Mouse (Mus musculus) neural tube, embryonic 15.5 days (tissue): Measurements from ENCODE around the gene Golm1. TPM values are rescaled to one million over a fixed set of nuclear protein-coding genes. Genes with fewer than 3 reads are reported as not detected.
"Not testable (repeated sequence)": the region's sequence is repeated elsewhere in the genome, so short reads cannot be mapped to it uniquely, and the experiment has no call there.

Experiments
- ATAC-seq: fragments of 200-750 bp; cut with Nextera tagmentation; 2 replicates; pipeline ENCODE4 v1.8.0; 2017; ENCODE audit warnings: mild to moderate bottlenecking, moderate TSS enrichment, moderate library complexity; ENCODE audit not compliant: low FRiP score
- H3K27ac ChIP-seq: fragments of 300-500 bp; sonication (generic); replicated peaks from 2 replicates; pipeline ENCODE4 v1.5.1; 2015; ENCODE audit warnings: mild to moderate bottlenecking, inconsistent platforms
- H3K27me3 ChIP-seq: fragments of 300-500 bp; sonication (generic); replicated peaks from 2 replicates; pipeline ENCODE4 v1.6.1; 2015; ENCODE audit warnings: inconsistent platforms
- H3K36me3 ChIP-seq: fragments of 300-500 bp; sonication (generic); 2 replicates; pipeline ENCODE4 v1.6.1; 2015; ENCODE audit warnings: inconsistent platforms
- H3K4me1 ChIP-seq: fragments of 300-500 bp; sonication (generic); 2 replicates; pipeline ENCODE4 v1.6.1; 2015; ENCODE audit warnings: inconsistent platforms
- H3K4me2 ChIP-seq: fragments of 300-500 bp; sonication (generic); 2 replicates; pipeline ENCODE4 v1.6.1; 2015; ENCODE audit warnings: inconsistent platforms, mild to moderate bottlenecking, moderate library complexity
- H3K4me3 ChIP-seq: fragments of 300-500 bp; sonication (generic); replicated peaks from 2 replicates; pipeline ENCODE4 v1.5.1; 2015; ENCODE audit warnings: mild to moderate bottlenecking, inconsistent platforms
- H3K9ac ChIP-seq: fragments of 300-500 bp; sonication (generic); replicated peaks from 2 replicates; pipeline ENCODE4 v1.6.1; 2015; ENCODE audit warnings: mild to moderate bottlenecking, inconsistent platforms
- H3K9me3 ChIP-seq: fragments of 300-500 bp; sonication (generic); replicated peaks from 2 replicates; pipeline ENCODE4 v1.6.1; 2016; ENCODE audit warnings: inconsistent platforms
- WGBS: fragments of 180-500 bp; shearing (Covaris S2); methylation state at CpG from one replicate; pipeline ENCODE4 v1.1.7; 2015; ENCODE audit warnings: mixed read lengths; 5-methylcytosine and 5-hydroxymethylcytosine counted together
- polyA plus RNA-seq: library from polyadenylated mRNA; unstranded; fragments of >200 nt; fragmentation: Nextera tagmentation; extraction: Ambion mirVana; gene quantifications from 2 replicates; pipeline ENCODE4 v1.2.1, GENCODE M21; 2015

Gene Golm1
- polyA plus RNA-seq: 19.1 and 23.8 TPM in 2 replicates

GRCm38 (mm10) chr13:59675151-59676011 lies at the start of gene Golm1:
Gene Golm1 (minus strand): TSS chr13:59675811.
- Histone ChIP-seq H3K9me3 (no peaks in the 10 kb centered on the region), H3K9ac (peak within 1 kb of the TSS; percentile 75), H3K4me1 (peaks cover 22% of the 10 kb centered on the region), H3K36me3 (no peaks in the 10 kb centered on the region), H3K27me3 (no peaks in the 10 kb centered on the region), H3K4me2 (peak within 1 kb of the TSS; percentile 79), H3K4me3 (peak within 1 kb of the TSS; percentile 84), H3K27ac (peak within 1 kb of the TSS; percentile 73)
- WGBS: 2% methylated on average over 29 of the region's 61 CpGs
- peak; percentile 82 for ATAC-seq

GRCm38 (mm10) chr13:59722089-59722488 lies 46.5 kb upstream of the Golm1 start:
- H3K9me3 ChIP-seq, H3K4me2 ChIP-seq, H3K9ac ChIP-seq, H3K36me3 ChIP-seq, H3K27ac ChIP-seq, H3K4me3 ChIP-seq, ATAC-seq, H3K27me3 ChIP-seq: not testable (repeated sequence)
- peaks cover 16% of the 10 kb centered on the region for H3K4me1 ChIP-seq
- WGBS: 77% methylated on average over 1 of the region's 1 CpGs

- no peaks in the 10 kb centered on the region for H3K36me3 ChIP-seq
- H3K4me2 ChIP-seq: no peak overlapping the region
- H3K9ac ChIP-seq: no peak overlapping the region
- peaks cover 5% of the 10 kb centered on the region for H3K4me1 ChIP-seq
- H3K27me3 ChIP-seq: no peaks in the 10 kb centered on the region
- no peak overlapping the region for H3K4me3 ChIP-seq
- WGBS: 83% methylated on average over 1 of the region's 1 CpGs
- no peak overlapping the region for H3K27ac ChIP-seq
- ATAC-seq: no peak
- H3K9me3 ChIP-seq: no peaks in the 10 kb centered on the region
Measured at GRCm38 (mm10) chr13:59719475-59719874, 43.9 kb upstream of the Golm1 start.

GRCm38 (mm10) chr13:59718857-59719440 lies 43.3 kb upstream of the Golm1 start:
- 36% methylated on average over 6 of the region's 6 CpGs for WGBS
- H3K27me3 ChIP-seq: not testable (repeated sequence)

GRCm38 (mm10) chr13:59713710-59714109 lies 38.1 kb upstream of the Golm1 start:
- Histone ChIP-seq H3K27me3 (no peaks in the 10 kb centered on the region), H3K9ac (no peak overlapping the region), H3K9me3 (no peaks in the 10 kb centered on the region), H3K4me1 (no peaks in the 10 kb centered on the region), H3K27ac (no peak overlapping the region), H3K4me2 (no peak overlapping the region), H3K4me3 (no peak overlapping the region), H3K36me3 (no peaks in the 10 kb centered on the region)
- no peak for ATAC-seq
- 39% methylated on average over 3 of the region's 3 CpGs for WGBS

More at GRCm38 (mm10) chr13:59718857-59719440, 43.3 kb upstream of the Golm1 start:
- not testable (repeated sequence) for H3K4me2 ChIP-seq, ATAC-seq, H3K4me1 ChIP-seq, H3K27ac ChIP-seq, H3K9ac ChIP-seq, H3K36me3 ChIP-seq, H3K9me3 ChIP-seq, H3K4me3 ChIP-seq

- ATAC-seq, H3K27me3 ChIP-seq, H3K9ac ChIP-seq, H3K27ac ChIP-seq, H3K4me2 ChIP-seq, H3K36me3 ChIP-seq, H3K4me1 ChIP-seq, H3K9me3 ChIP-seq, H3K4me3 ChIP-seq: not testable (repeated sequence)
- WGBS: 76% methylated on average over 3 of the region's 3 CpGs
Measured at GRCm38 (mm10) chr13:59711984-59712383, 36.4 kb upstream of the Golm1 start, which contains the start of gene Spata31d1b. Gene Spata31d1b (plus strand): TSS chr13:59712284.

- 92% methylated on average over 15 of the region's 15 CpGs for WGBS
- Histone ChIP-seq H3K27ac (no peak within 1 kb of the TSS), H3K9ac (no peak within 1 kb of the TSS), H3K4me2 (no peak within 1 kb of the TSS), H3K36me3 (no peaks in the 10 kb centered on the region), H3K9me3 (no peaks in the 10 kb centered on the region), H3K4me1 (no peaks in the 10 kb centered on the region), H3K4me3 (no peak within 1 kb of the TSS), H3K27me3 (no peaks in the 10 kb centered on the region)
- ATAC-seq: no peak
Measured at GRCm38 (mm10) chr13:59710230-59710629, 34.6 kb upstream of the Golm1 start, which contains the start of gene Spata31d1a. Gene Spata31d1a (minus strand): TSS chr13:59710330.

GRCm38 (mm10) chr13:59704562-59704961 lies 29.0 kb upstream of the Golm1 start:
- Histone ChIP-seq H3K9me3 (no peaks in the 10 kb centered on the region), H3K4me2 (0 out of 2 replicates have a peak overlapping the region, but pooled peaks have one; percentile 9), H3K27ac (no peak overlapping the region), H3K9ac (no peak overlapping the region), H3K36me3 (no peaks in the 10 kb centered on the region), H3K4me1 (peaks cover 4% of the 10 kb centered on the region; the same call in 1 of the 2 replicates), H3K27me3 (no peaks in the 10 kb centered on the region), H3K4me3 (no peak overlapping the region)
- no peak for ATAC-seq
- WGBS: 63% methylated on average over 12 of the region's 12 CpGs

GRCm38 (mm10) chr13:59703514-59703913 lies 27.9 kb upstream of the Golm1 start:
- Histone ChIP-seq H3K9ac (no peak overlapping the region), H3K4me3 (no peak overlapping the region), H3K4me2 (no peak overlapping the region), H3K9me3 (no peaks in the 10 kb centered on the region), H3K27me3 (no peaks in the 10 kb centered on the region), H3K36me3 (no peaks in the 10 kb centered on the region), H3K4me1 (peaks cover 4% of the 10 kb centered on the region; the same call in 1 of the 2 replicates), H3K27ac (no peak overlapping the region)
- 92% methylated on average over 12 of the region's 12 CpGs for WGBS
- ATAC-seq: no peak

GRCm38 (mm10) chr13:59700137-59700536 lies 24.5 kb upstream of the Golm1 start:
- H3K4me1 ChIP-seq, H3K36me3 ChIP-seq, H3K27me3 ChIP-seq, H3K4me3 ChIP-seq, H3K9ac ChIP-seq, H3K4me2 ChIP-seq, ATAC-seq, H3K9me3 ChIP-seq, H3K27ac ChIP-seq: not testable (repeated sequence)
- 81% methylated on average over 1 of the region's 1 CpGs for WGBS

- no peak overlapping the region for H3K27ac ChIP-seq
- WGBS: 89% methylated on average over 8 of the region's 8 CpGs
- H3K4me3 ChIP-seq: no peak overlapping the region
- H3K4me2 ChIP-seq: no peak overlapping the region
- no peaks in the 10 kb centered on the region for H3K36me3 ChIP-seq
- no peaks in the 10 kb centered on the region for H3K4me1 ChIP-seq
- no peak overlapping the region for H3K9ac ChIP-seq
- no peak for ATAC-seq
- H3K27me3 ChIP-seq: no peaks in the 10 kb centered on the region
- H3K9me3 ChIP-seq: no peaks in the 10 kb centered on the region
Measured at GRCm38 (mm10) chr13:59699131-59699530, 23.5 kb upstream of the Golm1 start.

GRCm38 (mm10) chr13:59695781-59696180 lies 20.2 kb upstream of the Golm1 start:
- H3K4me2 ChIP-seq: no peak overlapping the region
- 90% methylated on average over 7 of the region's 7 CpGs for WGBS
- no peak overlapping the region for H3K27ac ChIP-seq
- H3K4me1 ChIP-seq: no peaks in the 10 kb centered on the region
- no peaks in the 10 kb centered on the region for H3K27me3 ChIP-seq
- H3K9me3 ChIP-seq: no peaks in the 10 kb centered on the region
- H3K4me3 ChIP-seq: no peak overlapping the region
- no peak overlapping the region for H3K9ac ChIP-seq
- H3K36me3 ChIP-seq: no peaks in the 10 kb centered on the region
- ATAC-seq: no peak
